Mouse (Mus musculus): ENCODE results near the gene Fndc5. TPM values are rescaled to one million over a fixed set of nuclear protein-coding genes. Genes with fewer than 3 reads are reported as not detected.

The Fndc5 gene
- total RNA-seq (2021) = 10 to 100 TPM; 71.5 to 93.0 TPM
- long read RNA-seq, experiment 1, transcript Fndc5-201 (6 exons, 2,763 nt) = major isoform, 120 of 215 reads
- long read RNA-seq, experiment 1, partial matches to known transcripts = 17 of 215 reads
- long read RNA-seq, experiment 1, other reads (novel, unspliced or antisense) = 78 of 215 reads
- long read RNA-seq, experiment 2, transcript Fndc5-201 (6 exons, 2,763 nt) = major isoform, 164 of 262 reads
- long read RNA-seq, experiment 2, partial matches to known transcripts = 82 of 262 reads
- long read RNA-seq, experiment 2, other reads (novel, unspliced or antisense) = 16 of 262 reads

- no peak for DNase-seq
These were observed at the start of gene Fndc5 for GRCm38 (mm10) chr4:129136579-129137391. Gene Fndc5, plus strand, starts transcription at chr4:129136999.

GRCm38 (mm10) chr4:129087850-129088249 lies 48.9 kb upstream of the Fndc5 start:
- no peak for DNase-seq

GRCm38 (mm10) chr4:129095276-129095675 lies 41.5 kb upstream of the Fndc5 start:
- DNase-seq = no peak

- DNase-seq = no peak
These were observed 39.8 kb upstream of the Fndc5 start for GRCm38 (mm10) chr4:129097006-129097405.

- no peak for DNase-seq
These were observed 34.5 kb upstream of the Fndc5 start for GRCm38 (mm10) chr4:129102133-129102829.

- no peak for DNase-seq
These were observed 31.4 kb upstream of the Fndc5 start, which contains the start of gene Tmem54 for GRCm38 (mm10) chr4:129105356-129105755. Gene Tmem54, plus strand, starts transcription at chr4:129105548.

- DNase-seq = no peak
These were observed 30.7 kb upstream of the Fndc5 start for GRCm38 (mm10) chr4:129106073-129106472.

GRCm38 (mm10) chr4:129107348-129107899 lies 29.4 kb upstream of the Fndc5 start:
- DNase-seq = no peak

- DNase-seq = no peak
These were observed 28.2 kb upstream of the Fndc5 start for GRCm38 (mm10) chr4:129108624-129109023.

GRCm38 (mm10) chr4:129110804-129111203 lies 26.0 kb upstream of the Fndc5 start:
- no peak for DNase-seq

- DNase-seq = no peak
These were observed 25.4 kb upstream of the Fndc5 start for GRCm38 (mm10) chr4:129111350-129111749.

GRCm38 (mm10) chr4:129112231-129112630 lies 24.6 kb upstream of the Fndc5 start:
- DNase-seq = no peak

- peak; percentile 25 for DNase-seq
These were observed 23.5 kb upstream of the Fndc5 start for GRCm38 (mm10) chr4:129113083-129113988.

- no peak for DNase-seq
These were observed 20.1 kb upstream of the Fndc5 start for GRCm38 (mm10) chr4:129116703-129117102.

GRCm38 (mm10) chr4:129117720-129118510 lies 18.9 kb upstream of the Fndc5 start:
- no peak for DNase-seq

- DNase-seq = no peak
These were observed 17.1 kb upstream of the Fndc5 start for GRCm38 (mm10) chr4:129119708-129120107.

GRCm38 (mm10) chr4:129120520-129121445 lies 16.0 kb upstream of the Fndc5 start:
- peak; percentile 37 for DNase-seq

GRCm38 (mm10) chr4:129121569-129122086 lies 15.2 kb upstream of the Fndc5 start, which contains the start of gene Hpca:
Gene Hpca, minus strand, starts transcription at chr4:129122036.
- DNase-seq = no peak

GRCm38 (mm10) chr4:129122107-129122506 lies 14.7 kb upstream of the Fndc5 start:
- DNase-seq = no peak

Measured in gastrocnemius, postnatal 25 days (tissue).